Mouse (Mus musculus): ENCODE measurements around the gene Pi4ka. TPM values are rescaled to one million over a fixed set of nuclear protein-coding genes. Genes with fewer than 3 reads are reported as not detected.

The Pi4ka gene
- polyA plus RNA-seq, 1 experiment from 2014 or later: 77.6 TPM

DNA sequence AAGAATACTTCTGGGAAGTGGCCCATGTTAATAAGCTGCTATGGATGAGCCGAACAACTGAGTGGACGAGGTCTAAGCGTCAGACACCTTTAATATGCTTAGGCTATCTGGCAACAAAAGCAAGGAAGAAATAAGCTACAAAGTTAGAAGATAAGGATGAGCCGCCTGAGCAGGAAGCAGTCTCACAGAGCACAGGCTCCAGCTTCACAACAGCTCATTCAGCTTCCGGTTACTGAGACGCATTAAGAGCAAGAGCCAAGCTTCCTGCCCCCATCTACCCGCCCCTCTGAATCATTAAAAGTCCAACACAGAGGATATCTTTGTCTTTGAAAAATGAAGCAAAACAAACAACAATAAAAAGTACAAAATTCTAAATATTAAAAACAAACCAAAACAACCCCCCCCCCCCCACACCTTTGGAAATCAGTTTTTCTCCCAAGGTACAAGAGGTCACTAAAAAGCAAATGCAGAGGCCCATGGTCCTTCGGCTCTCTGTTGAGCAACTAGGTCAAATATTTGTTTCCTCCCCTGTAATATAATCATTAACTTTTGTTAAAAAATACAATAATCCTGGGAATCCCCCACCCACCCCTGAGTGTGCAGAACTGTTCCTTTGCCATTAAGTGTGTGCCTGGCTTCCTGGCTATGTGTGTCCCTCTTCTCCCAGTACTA, 60.8 kb downstream of the Pi4ka start:
- ATAC-seq (ENCODE audit: low FRiP score, low TSS enrichment) (no peak), DNase-seq (no peak)
- Histone ChIP-seq H3K27me3 (ENCODE audit: control insufficient read depth, insufficient read depth, low read length) (no peaks in the 10 kb centered on the region), H3K9ac (replicated peaks; ENCODE audit: low read length) (no peak overlapping the region), H3K9me3 (ENCODE audit: control insufficient read depth, low read length) (no peaks in the 10 kb centered on the region), H3K4me3 (replicated peaks; ENCODE audit: low read depth, low read length) (no peak overlapping the region), H3K4me1 (ENCODE audit: control insufficient read depth, insufficient read depth, low read length) (no peaks in the 10 kb centered on the region), H3K27ac (replicated peaks; ENCODE audit: low read depth, low read length) (no peak overlapping the region), H3K36me3 (ENCODE audit: control insufficient read depth, insufficient read depth, low read length) (peaks cover 64% of the 10 kb centered on the region), H3K4me2 (ENCODE audit: low read length) (no peak overlapping the region)
- 91% methylated on average over 8 of the region's 8 CpGs for WGBS

DNA sequence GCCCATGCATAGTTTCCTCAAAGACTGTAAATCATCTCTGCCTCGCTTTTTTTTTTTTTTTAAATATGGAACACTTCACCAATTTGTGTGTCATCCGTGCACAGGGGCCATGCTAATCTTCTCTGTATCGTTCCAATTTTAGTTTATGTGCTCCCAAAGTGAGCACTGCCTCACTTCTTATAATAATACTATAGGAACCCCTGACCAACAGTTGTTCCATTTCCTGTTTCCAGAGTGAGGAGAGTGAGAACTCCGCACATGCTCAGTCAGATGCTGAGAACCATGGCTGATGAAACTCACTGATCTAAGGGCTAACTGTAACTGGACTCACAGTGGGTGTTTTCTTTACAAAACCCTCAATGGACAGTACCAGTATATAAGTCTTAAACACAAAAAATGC, 64.3 kb downstream of the Pi4ka start:
- Histone ChIP-seq H3K9ac (replicated peaks; ENCODE audit: low read length) (no peak overlapping the region), H3K4me1 (ENCODE audit: control insufficient read depth, insufficient read depth, low read length) (no peaks in the 10 kb centered on the region), H3K36me3 (ENCODE audit: control insufficient read depth, insufficient read depth, low read length) (peaks cover 54% of the 10 kb centered on the region), H3K4me2 (ENCODE audit: low read length) (no peak overlapping the region), H3K9me3 (ENCODE audit: control insufficient read depth, low read length) (no peaks in the 10 kb centered on the region), H3K27me3 (ENCODE audit: control insufficient read depth, insufficient read depth, low read length) (no peaks in the 10 kb centered on the region), H3K27ac (replicated peaks; ENCODE audit: low read depth, low read length) (no peak overlapping the region), H3K4me3 (replicated peaks; ENCODE audit: low read depth, low read length) (no peak overlapping the region)
- WGBS: 95% methylated on average over 4 of the region's 4 CpGs
- ATAC-seq (ENCODE audit: low FRiP score, low TSS enrichment): no peak
- DNase-seq: no peak

DNA sequence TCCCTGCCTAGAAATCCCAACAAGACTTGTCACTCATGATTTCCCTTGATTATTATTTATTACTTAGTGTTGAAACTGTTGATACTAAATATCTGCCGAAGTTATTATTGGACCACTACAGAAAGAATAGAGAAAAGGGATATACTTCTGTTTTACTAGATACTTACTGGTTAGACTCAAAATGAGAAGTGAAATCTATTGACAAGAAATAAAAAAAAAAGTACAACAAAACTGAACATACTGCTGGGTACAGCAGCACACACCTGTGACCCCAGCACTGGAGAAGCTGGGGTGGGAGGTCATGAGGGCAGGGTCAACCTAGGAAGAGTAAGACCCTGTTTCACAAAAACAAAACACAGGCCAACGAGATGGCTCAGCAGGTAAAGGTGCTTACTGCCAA, 65.4 kb downstream of the Pi4ka start:
- no peak overlapping the region for H3K4me2 ChIP-seq (ENCODE audit: low read length)
- no peaks in the 10 kb centered on the region for H3K4me1 ChIP-seq (ENCODE audit: control insufficient read depth, insufficient read depth, low read length)
- DNase-seq (no peak), ATAC-seq (ENCODE audit: low FRiP score, low TSS enrichment) (no peak)
- 87% methylated on average over 2 of the region's 2 CpGs for WGBS
- H3K9me3 ChIP-seq (ENCODE audit: control insufficient read depth, low read length): no peaks in the 10 kb centered on the region
- H3K27me3 ChIP-seq (ENCODE audit: control insufficient read depth, insufficient read depth, low read length): no peaks in the 10 kb centered on the region
- no peak overlapping the region for H3K4me3 ChIP-seq (replicated peaks; ENCODE audit: low read depth, low read length)
- no peak overlapping the region for H3K9ac ChIP-seq (replicated peaks; ENCODE audit: low read length)
- H3K27ac ChIP-seq (replicated peaks; ENCODE audit: low read depth, low read length): no peak overlapping the region
- peaks cover 61% of the 10 kb centered on the region for H3K36me3 ChIP-seq (ENCODE audit: control insufficient read depth, insufficient read depth, low read length)

DNA sequence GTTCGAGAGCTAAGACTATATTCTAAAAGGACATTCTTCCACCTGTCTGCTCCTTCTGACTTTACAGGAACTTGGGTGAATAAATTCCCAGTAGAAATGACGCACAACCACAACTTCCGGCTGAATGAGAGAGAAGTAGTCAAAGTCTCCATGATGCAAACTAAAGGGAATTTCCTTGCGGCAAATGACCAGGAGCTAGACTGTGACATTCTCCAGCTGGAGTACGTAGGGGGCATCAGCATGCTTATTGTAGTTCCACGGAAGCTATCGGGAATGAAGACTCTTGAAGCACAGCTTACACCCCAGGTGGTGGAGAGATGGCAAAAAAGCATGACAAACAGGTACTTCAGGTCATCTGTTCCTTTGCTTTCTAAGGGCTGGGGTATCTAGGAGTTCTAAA, 66.4 kb downstream of the Pi4ka start:
- ATAC-seq (ENCODE audit: low FRiP score, low TSS enrichment): no peak
- Histone ChIP-seq H3K9me3 (ENCODE audit: control insufficient read depth, low read length) (no peaks in the 10 kb centered on the region), H3K9ac (replicated peaks; ENCODE audit: low read length) (no peak overlapping the region)

DNA sequence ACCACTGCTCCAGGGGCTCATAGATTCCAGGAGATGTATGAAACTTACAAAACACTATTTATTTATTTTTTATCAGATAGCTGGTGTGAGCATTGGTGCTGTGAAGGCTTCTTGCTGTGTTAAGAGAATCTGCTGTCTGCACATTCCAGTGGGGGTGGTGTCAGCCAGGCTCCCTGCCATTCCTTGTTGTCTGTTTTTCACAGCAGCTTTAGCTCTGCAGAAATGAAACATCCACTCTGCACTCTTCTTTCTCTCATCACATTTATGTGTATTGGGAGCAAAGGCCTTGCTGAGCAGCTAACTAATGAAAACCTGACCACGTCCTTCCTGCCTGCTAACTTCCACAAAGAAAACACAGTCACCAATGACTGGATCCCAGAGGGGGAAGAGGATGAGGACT, 70.0 kb downstream of the Pi4ka start:
- H3K4me3 ChIP-seq (replicated peaks; ENCODE audit: low read depth, low read length): no peak overlapping the region
- H3K9me3 ChIP-seq (ENCODE audit: control insufficient read depth, low read length): no peaks in the 10 kb centered on the region
- DNase-seq (no peak), ATAC-seq (ENCODE audit: low FRiP score, low TSS enrichment) (no peak)
- WGBS: 93% methylated on average over 1 of the region's 1 CpGs
- no peaks in the 10 kb centered on the region for H3K4me1 ChIP-seq (ENCODE audit: control insufficient read depth, insufficient read depth, low read length)
- H3K27ac ChIP-seq (replicated peaks; ENCODE audit: low read depth, low read length): no peak overlapping the region
- peaks cover 34% of the 10 kb centered on the region for H3K36me3 ChIP-seq (ENCODE audit: control insufficient read depth, insufficient read depth, low read length)
- H3K9ac ChIP-seq (replicated peaks; ENCODE audit: low read length): no peak overlapping the region
- H3K27me3 ChIP-seq (ENCODE audit: control insufficient read depth, insufficient read depth, low read length): no peaks in the 10 kb centered on the region
- H3K4me2 ChIP-seq (ENCODE audit: low read length): no peak overlapping the region

More for the DNA sequence above, 66.4 kb downstream of the Pi4ka start:
- Histone ChIP-seq H3K27me3 (ENCODE audit: control insufficient read depth, insufficient read depth, low read length) (no peaks in the 10 kb centered on the region), H3K27ac (replicated peaks; ENCODE audit: low read depth, low read length) (no peak overlapping the region), H3K36me3 (ENCODE audit: control insufficient read depth, insufficient read depth, low read length) (peaks cover 55% of the 10 kb centered on the region), H3K4me1 (ENCODE audit: control insufficient read depth, insufficient read depth, low read length) (no peaks in the 10 kb centered on the region), H3K4me2 (ENCODE audit: low read length) (no peak overlapping the region), H3K4me3 (replicated peaks; ENCODE audit: low read depth, low read length) (no peak overlapping the region)
- no peak for DNase-seq
- 91% methylated on average over 7 of the region's 7 CpGs for WGBS

DNA sequence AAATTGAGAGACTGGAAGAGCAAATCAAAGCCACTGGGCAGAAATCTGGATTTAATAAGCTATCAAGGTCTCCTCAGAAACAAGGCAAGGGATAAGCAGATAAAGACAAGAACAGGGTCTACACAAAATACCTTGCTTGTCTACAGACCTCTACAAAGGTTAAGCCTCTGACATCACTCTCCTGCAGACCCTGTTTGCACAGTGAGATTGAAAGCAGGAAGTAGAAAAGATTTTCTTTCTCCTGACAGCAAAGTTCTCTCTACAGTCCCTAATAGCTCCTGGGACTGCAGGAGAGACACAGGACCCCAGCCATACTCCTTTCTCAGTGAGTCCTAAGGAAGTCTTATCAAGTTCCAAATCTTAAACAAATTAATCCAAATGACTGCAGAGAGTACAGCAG, 71.5 kb downstream of the Pi4ka start:
- H3K27ac ChIP-seq (replicated peaks; ENCODE audit: low read depth, low read length): no peak overlapping the region
- H3K4me1 ChIP-seq (ENCODE audit: control insufficient read depth, insufficient read depth, low read length): no peaks in the 10 kb centered on the region
- H3K4me3 ChIP-seq (replicated peaks; ENCODE audit: low read depth, low read length): no peak overlapping the region
- DNase-seq (no peak), ATAC-seq (ENCODE audit: low FRiP score, low TSS enrichment) (no peak)
- no peak overlapping the region for H3K9ac ChIP-seq (replicated peaks; ENCODE audit: low read length)
- peaks cover 29% of the 10 kb centered on the region for H3K36me3 ChIP-seq (ENCODE audit: control insufficient read depth, insufficient read depth, low read length)
- no peak overlapping the region for H3K4me2 ChIP-seq (ENCODE audit: low read length)
- no peaks in the 10 kb centered on the region for H3K9me3 ChIP-seq (ENCODE audit: control insufficient read depth, low read length)
- no peaks in the 10 kb centered on the region for H3K27me3 ChIP-seq (ENCODE audit: control insufficient read depth, insufficient read depth, low read length)

DNA sequence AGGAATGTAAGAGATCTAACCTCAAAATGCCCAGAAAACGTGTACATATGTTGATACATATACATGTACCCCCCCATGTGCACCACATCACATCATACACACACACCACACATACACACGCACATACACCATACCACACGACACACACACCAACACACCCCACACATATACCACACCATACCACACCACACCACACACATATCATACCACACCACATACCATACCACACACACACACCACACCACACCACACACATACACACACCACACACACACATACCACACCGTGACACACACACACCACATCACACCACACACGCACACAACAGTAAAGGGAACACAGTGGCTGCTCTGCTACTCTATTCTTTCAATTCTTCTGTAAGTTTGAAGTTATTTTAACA, 74.3 kb downstream of the Pi4ka start:
- Histone ChIP-seq H3K4me3 (replicated peaks; ENCODE audit: low read depth, low read length) (no peak overlapping the region), H3K9me3 (ENCODE audit: control insufficient read depth, low read length) (no peaks in the 10 kb centered on the region), H3K27me3 (ENCODE audit: control insufficient read depth, insufficient read depth, low read length) (no peaks in the 10 kb centered on the region), H3K27ac (replicated peaks; ENCODE audit: low read depth, low read length) (no peak overlapping the region), H3K36me3 (ENCODE audit: control insufficient read depth, insufficient read depth, low read length) (peaks cover 19% of the 10 kb centered on the region), H3K4me2 (ENCODE audit: low read length) (no peak overlapping the region), H3K9ac (replicated peaks; ENCODE audit: low read length) (no peak overlapping the region), H3K4me1 (ENCODE audit: control insufficient read depth, insufficient read depth, low read length) (no peaks in the 10 kb centered on the region)
- ATAC-seq (ENCODE audit: low FRiP score, low TSS enrichment) (no peak), DNase-seq (no peak)
- WGBS: 91% methylated on average over 5 of the region's 5 CpGs

DNA sequence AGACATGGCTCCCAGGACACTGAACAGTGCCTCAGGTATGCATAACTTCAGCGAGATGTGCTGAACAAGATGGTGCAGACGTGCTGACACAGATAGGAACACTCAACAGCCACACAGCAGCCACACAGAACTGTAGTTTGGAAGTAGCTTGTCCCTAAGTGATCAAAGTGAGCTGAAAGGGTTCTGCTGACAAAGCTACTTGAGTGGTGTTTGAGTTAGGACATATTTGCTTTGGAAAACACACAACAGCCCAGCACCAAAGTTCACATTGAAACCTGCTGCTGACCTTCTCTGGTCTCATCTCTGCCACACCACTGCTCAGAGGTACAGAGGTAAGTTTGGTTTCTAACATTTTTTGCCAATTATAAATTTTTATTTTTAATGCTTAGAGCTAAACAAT, 75.0 kb downstream of the Pi4ka start, which contains the start of gene Serpind1:
TSS of gene Serpind1 (plus strand) at position 256 of the 400 bp plus-strand sequence.
- Histone ChIP-seq H3K9ac (replicated peaks; ENCODE audit: low read length) (no peak within 1 kb of the TSS), H3K27me3 (ENCODE audit: control insufficient read depth, insufficient read depth, low read length) (no peaks in the 10 kb centered on the region), H3K9me3 (ENCODE audit: control insufficient read depth, low read length) (no peaks in the 10 kb centered on the region), H3K36me3 (ENCODE audit: control insufficient read depth, insufficient read depth, low read length) (peaks cover 19% of the 10 kb centered on the region), H3K4me3 (replicated peaks; ENCODE audit: low read depth, low read length) (no peak within 1 kb of the TSS), H3K4me1 (ENCODE audit: control insufficient read depth, insufficient read depth, low read length) (no peaks in the 10 kb centered on the region), H3K27ac (replicated peaks; ENCODE audit: low read depth, low read length) (no peak within 1 kb of the TSS), H3K4me2 (ENCODE audit: low read length) (no peak within 1 kb of the TSS)
- ATAC-seq (ENCODE audit: low FRiP score, low TSS enrichment) (no peak), DNase-seq (no peak)
- WGBS: 83% methylated on average over 2 of the region's 2 CpGs

DNA sequence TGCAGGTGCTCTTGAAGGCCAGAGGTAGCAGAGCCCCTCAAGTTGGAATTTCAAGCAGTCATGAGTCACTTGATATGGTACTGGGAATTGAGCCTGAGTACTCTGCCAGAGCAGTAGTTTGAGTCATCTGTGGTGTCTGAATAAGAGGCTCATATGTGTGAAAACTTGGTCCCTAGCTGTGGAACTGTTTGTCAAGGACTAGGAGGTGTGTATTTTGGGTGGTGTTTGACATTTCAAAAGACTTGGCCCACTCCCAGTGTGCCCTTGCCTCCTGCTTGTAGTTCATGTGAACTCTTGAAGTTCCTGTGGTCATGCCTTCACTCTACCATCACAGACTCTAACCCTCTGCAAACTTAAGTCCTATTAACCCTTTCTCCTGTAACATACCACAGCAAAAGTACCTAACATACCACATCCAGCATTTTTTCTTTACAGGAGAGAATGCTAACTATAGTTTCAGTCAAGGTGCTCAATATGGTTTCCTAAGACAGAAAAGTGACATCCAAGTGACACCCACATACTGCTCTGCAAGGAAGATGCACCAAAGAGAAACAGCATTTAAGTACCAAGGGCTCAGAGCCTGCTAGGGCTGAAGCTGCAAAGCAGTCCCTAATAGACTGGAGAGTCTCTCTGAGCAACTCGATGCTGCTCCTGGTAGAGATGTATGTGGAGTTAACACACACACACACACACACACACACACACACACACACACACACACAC, 76.1 kb downstream of the Pi4ka start:
- no peak overlapping the region for H3K4me2 ChIP-seq (ENCODE audit: low read length)
- DNase-seq: no peak
- H3K9me3 ChIP-seq (ENCODE audit: control insufficient read depth, low read length): no peaks in the 10 kb centered on the region
- H3K4me1 ChIP-seq (ENCODE audit: control insufficient read depth, insufficient read depth, low read length): no peaks in the 10 kb centered on the region
- no peak overlapping the region for H3K9ac ChIP-seq (replicated peaks; ENCODE audit: low read length)
- H3K27me3 ChIP-seq (ENCODE audit: control insufficient read depth, insufficient read depth, low read length): no peaks in the 10 kb centered on the region
- no peak overlapping the region for H3K4me3 ChIP-seq (replicated peaks; ENCODE audit: low read depth, low read length)
- WGBS: 100% methylated on average over 1 of the region's 1 CpGs
- H3K27ac ChIP-seq (replicated peaks; ENCODE audit: low read depth, low read length): no peak overlapping the region
- peaks cover 26% of the 10 kb centered on the region for H3K36me3 ChIP-seq (ENCODE audit: control insufficient read depth, insufficient read depth, low read length)
- no peak for ATAC-seq (ENCODE audit: low FRiP score, low TSS enrichment)

Data from midbrain, embryonic 14.5 days (tissue).